Mouse (Mus musculus): Measurements from ENCODE around the gene Galr3.
A peak's percentile ranks its signal among the peaks of the same experiment; 100 is the strongest.
"Not testable (repeated sequence)": the region's sequence is repeated elsewhere in the genome, so short reads cannot be mapped to it uniquely, and the experiment has no call there.

Gene Galr3

DNA sequence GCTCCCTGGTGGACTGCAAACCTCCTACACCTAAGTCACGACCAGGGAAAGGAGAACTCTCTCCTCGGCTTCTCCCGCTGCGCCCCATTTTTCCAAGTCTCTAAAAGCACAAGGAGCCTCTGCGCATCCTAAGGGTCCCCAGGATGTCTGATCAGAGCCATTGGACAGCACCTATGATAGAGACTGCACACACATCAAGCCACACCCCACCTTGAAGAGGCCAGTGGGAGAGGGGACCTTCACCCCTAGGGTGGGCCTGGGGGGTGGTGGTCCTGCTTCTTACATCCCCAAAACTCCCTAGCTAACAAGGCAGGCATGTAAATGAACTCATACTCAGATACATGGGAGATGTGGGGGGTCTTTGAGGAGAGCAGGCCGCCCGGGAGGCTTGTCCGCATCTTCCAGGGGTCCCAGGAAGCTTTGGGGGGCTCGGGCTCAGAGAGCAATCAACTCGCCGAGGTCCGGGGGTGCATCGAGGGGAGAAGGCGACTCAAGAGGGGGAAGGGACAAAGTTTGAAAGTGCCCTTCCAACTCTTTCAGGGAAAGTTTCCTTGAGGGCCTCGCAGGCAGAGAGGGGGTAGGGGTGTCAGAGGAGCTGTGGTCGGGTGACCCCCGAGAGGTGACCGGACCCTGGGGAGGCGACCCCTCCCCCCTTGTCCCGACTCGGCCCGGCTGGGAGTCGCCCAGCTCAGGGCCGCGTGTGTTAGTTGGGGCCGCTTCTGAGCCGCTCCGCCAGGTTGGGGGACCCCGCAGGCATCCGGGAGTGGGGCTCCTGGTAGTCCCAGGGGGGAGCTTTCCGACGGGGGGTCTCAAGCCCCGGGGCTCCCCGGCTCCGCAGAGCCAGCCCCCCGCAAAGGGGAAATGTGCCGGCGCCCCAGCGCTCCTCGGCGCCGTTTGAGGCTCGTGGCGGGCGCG is 14.1 kb upstream of the Galr3 start:
- peak; percentile 59 for DNase-seq

- peak; percentile 94 for DNase-seq
These were observed 13.4 kb upstream of the Galr3 start, which contains the start of gene H1f0 for GRCm38 (mm10) chr15:79028237-79028738. Gene H1f0, plus strand, starts transcription at chr15:79028450.

GRCm38 (mm10) chr15:79028823-79029484 is 12.7 kb upstream of the Galr3 start:
- DNase-seq, result no peak

GRCm38 (mm10) chr15:79029519-79030241 is 12.0 kb upstream of the Galr3 start:
- no peak for DNase-seq

DNA sequence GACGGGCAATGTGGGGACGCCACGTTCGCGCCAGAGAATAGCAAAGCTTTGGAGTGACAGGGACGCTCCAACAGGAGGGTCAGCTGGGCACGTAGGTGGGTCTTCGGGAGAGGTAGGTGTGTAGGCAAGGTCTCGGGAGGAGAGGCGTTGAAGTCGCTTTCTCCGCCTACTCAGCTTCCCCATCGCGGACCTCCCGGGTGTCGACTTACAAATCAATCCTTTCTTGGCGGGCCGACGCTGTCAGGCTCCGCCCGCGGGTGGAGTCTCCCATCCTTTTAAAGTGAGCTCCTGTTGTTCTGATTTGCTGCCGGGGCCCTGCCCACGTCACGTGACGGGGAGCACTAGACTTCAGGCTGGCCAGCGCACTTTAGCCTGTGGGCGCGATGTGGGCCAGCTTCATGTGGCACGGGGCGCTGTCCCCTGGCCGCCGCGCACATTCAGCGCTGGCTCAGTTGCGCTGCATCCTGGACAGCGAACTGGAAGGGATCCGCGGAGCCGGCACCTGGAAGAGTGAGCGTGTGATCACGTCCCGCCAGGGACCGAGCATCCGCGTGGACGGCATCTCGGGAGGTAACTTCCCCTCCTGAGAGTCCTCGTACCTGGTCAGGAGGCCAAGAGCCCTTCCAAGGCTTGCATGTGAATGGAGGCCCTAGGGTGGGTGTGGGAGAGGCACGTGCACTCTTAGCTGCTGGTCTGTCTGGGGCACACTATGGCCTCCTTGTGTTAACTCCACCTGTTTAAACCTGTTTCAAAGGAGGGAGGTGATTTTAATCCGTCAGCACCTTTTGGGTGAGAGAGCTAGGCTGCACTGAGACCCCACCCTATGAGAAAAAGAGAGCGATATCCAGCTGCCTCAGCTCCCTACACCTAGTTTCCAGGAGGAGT is 10.9 kb upstream of the Galr3 start:
- peak; percentile 85 for DNase-seq

DNA sequence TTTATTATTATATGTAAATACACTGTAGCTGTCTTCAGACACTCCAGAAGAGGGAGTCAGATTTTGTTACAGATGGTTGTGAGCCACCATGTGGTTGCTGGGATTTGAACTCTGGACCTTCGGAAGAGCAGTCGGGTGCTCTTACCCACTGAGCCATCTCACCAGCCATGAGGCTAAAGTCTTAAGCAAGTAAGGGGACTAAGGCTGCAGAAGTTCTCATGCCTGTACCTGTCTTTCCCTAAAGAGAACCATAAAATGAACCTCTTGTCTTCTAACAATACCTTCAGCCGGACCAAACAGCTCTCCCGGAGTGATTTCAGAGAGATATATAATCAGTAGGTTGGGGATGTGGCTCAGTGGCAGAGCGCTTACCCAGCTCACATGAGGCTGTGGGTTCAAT is 9.8 kb upstream of the Galr3 start:
- DNase-seq, result not testable (repeated sequence)

- DNase-seq, result peak; percentile 72
These were observed 3.8 kb upstream of the Galr3 start for GRCm38 (mm10) chr15:79037913-79038328.

- no peak for DNase-seq
These were observed 3.4 kb upstream of the Galr3 start for GRCm38 (mm10) chr15:79038331-79038730.

- peak; percentile 59 for DNase-seq
These were observed 2.8 kb upstream of the Galr3 start for GRCm38 (mm10) chr15:79038853-79039252.

GRCm38 (mm10) chr15:79040501-79041416 is 926 bp upstream of the Galr3 start:
- DNase-seq, result no peak

DNA sequence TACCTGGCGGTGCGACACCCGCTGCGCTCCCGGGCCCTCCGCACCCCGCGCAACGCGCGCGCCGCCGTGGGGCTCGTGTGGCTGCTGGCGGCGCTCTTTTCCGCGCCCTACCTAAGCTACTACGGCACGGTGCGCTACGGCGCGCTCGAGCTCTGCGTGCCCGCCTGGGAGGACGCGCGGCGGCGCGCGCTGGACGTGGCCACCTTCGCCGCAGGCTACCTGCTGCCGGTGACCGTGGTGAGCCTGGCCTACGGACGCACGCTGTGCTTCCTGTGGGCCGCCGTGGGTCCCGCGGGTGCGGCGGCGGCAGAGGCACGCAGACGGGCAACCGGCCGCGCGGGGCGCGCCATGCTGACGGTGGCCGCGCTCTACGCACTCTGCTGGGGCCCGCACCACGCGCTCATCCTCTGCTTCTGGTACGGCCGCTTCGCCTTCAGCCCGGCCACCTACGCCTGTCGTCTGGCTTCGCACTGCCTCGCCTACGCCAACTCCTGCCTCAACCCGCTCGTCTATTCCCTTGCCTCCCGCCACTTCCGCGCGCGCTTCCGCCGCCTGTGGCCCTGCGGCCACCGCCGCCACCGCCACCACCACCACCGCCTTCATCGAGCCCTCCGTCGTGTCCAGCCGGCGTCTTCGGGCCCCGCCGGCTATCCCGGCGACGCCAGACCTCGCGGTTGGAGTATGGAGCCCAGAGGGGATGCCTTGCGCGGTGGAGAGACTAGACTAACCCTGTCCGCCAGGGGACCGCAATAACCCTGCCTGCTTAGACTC is 1.2 kb downstream of the Galr3 start:
- DNase-seq, result no peak

DNA sequence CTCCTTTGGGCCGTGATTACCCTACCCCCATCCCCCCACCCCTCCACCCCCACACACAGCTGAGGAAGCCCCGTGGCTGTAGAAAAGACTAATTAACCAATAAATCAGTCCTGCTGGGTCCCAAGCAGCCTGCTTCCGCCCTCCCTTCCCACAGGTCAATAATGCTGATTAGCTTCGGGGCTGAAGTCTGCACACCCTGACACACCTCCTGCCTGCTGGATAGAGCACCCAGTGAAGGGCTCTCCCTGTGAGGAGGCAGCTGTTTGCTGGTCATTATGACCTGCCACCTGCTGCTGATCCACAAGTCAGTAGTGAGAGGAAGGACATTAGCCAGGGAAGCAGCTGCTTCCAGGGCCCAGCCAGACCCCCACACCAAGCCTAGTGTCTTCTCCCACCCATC is 3.2 kb downstream of the Galr3 start:
- DNase-seq, result no peak

- DNase-seq, result no peak
These were observed 6.5 kb downstream of the Galr3 start for GRCm38 (mm10) chr15:79048186-79048585.

DNA sequence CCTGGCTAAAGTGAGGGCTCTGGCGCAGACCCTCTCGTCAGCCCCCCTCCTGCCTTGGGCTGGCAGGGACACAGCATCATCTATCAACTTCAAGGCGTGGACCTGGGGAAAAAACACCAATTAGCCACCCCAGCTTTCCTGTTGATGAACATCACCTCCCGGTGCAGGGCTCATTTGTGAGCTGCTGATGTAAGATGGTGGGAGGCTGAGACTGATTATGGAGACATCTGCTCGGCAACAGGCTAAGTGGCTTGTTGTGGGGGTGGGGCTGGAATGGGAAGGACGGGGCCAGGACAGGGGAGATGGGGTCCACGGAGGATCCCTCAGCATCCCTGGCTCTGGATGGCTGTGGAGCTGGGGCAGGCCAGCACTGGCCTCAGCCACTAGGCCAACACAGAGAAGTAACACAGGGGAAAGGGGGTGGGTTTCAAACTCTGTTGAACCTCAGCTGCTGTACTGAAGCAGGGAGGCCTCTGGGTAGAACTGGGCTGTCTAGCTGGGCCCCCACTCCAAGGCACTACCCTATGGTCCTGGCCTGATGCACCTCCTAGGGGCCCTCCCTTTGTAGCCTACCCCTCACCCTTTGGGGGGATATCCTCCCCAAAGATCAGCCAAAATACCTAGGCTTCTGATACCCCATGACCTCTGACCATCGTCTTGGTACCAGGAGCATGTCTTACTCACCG is 8.6 kb downstream of the Galr3 start:
- no peak for DNase-seq

DNA sequence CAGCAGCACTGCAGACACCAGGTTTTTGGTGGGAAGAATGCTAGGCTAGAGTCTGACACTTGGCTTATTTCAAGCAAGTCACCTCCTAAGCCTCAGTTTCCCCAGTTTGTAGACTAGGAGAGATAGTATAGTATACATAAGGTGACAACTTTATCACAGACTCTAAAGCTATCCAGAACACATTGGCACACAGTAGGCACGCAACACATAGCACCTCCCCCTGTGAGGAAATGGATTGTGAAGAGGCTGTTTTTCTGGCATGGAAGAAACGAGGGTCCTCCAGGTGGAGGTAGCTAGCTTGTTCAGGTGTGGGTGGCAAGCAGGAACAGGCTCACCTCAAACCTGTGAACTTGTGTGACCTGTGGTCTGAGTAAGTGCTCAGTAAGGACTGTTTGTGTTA is 9.3 kb downstream of the Galr3 start:
- no peak for DNase-seq

DNA sequence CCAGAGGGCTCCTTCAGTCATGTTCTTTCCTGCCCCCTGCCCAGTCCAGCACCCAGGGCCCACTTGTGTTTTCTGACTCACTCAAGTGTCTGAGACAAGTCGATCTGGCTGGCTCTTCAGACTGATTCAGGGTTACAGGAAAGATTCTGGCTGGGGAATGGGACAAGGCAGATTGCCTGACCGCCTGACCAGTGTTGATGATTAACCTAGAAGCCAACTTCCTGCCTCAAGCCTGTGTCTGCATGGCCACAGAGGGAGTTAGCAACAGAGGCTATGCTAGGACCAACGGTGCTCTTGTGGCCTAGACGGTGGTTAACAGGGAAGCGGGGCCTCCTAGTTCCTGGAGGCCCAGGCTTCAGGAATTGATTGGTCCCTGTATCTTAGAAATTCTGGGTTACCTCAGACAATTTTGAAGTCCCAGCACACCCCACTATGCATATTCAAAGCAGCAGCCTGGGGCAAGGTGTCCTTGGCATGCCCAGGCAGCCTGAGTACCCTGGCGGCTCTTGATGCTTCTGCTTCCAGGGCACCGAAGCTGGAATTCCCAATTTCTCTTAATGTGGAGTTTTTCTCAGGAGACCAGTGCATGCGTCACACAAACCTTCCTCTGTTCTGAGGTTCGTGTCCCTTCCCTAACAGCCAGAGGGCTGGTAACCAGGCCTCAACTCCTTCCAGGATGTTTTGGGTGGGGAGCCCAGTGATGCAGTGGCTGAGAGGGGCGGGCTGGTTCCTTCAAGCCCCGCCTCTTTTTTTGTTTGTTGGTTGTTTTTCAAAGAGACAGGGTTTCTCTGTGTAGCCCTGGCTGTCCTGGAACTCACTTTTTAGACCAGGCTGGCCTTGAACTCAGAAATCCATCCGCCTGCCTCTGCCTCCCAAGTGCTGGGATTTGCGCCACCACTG is 10.0 kb downstream of the Galr3 start:
- DNase-seq, result no peak

GRCm38 (mm10) chr15:79052366-79052765 is 10.7 kb downstream of the Galr3 start:
- DNase-seq, result no peak

DNA sequence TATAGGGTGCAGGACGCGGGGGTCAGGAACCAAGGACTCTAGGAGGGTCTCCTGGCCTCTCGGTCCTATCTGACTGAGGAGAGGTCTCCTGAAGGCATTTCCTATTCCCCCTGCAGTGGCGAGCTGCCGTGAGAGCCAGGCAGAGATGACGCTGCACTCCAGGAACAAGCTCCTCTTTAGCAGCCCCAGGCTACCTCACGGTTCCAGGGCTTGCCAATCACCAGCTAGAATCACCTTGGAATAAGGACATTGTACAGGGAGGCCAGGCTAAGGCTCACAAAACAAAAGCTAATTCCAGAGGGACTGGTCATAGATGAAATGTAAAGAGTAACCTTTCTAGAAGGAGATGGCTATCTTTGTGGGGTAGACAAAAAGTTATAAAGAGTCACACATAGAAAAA is 14.9 kb downstream of the Galr3 start:
- DNase-seq, result no peak

DNA sequence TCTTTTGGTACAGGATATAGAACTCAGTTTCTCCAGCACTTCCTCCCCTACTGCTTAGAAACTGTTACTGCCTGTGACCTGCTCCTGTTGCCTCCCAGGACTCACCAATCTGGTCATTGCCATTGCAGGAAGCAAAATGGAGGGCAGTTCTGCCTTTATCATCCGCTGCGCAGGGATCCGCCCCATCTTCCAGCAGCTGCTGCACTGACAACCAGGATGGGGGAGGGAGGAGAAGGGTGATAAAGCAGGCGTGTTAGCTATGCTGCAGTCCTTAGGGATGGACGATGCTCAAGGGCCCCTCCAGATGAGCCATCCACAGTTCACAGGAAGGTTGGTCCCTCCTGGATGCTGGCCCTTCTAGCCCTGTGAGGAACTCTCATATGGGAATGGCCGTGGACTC is 16.2 kb downstream of the Galr3 start:
- no peak for DNase-seq
